19 mouse cellular contexts compared by ENCODE assay signal in the genomic region with DNA sequence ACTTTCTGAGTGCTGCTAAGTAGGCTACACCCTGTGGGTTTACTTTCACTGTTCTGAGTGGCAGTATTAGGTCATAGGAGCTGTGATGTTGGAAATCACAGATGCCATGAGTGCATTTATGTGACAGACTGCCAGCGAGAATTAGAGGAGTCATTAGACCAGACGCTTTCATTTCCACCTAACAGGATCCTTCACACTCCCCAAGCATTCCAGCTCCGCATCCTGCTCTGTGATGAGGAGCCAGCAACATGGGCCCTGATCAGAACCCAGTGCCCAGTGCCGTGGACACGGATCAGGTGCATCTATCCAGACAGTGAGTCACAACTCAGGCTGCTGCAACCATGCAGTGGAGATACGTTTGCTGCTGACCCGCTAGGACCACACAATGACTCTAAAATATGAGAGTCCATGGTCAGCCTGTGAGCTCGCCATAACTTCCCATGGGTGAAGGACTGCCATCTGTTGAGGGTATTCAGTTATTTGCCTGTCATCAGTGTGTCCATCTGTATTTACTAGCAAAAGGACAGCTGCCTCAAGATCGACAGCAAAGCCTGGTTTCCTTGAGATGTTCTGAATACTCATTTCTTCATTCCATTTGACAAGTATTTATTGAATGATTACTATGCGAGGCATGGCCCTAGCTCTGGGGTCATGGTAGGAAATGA.
A peak's percentile ranks its signal among the peaks of the same experiment; 100 is the strongest.
DNase-seq lines count a peak whose midpoint lies in the region; ATAC-seq and TF ChIP-seq lines count a peak whose summit lies in the region.
"Had no signal": no experiment of that assay in that cellular context is flagged by ENCODE, and none has a peak within 500 bp of the region (broad histone marks: within the 10 kb centered on the region; RNA-seq: fewer than 3 reads in every experiment).

No protein-coding gene starts in this region.

- H3K4me1 ChIP-seq in cerebellum, adult 2 months (ENCODE audit: control insufficient read depth, insufficient read depth, low read length): peaks cover 35% of the 10 kb centered on the region
- H3K4me1 ChIP-seq in hindbrain, embryonic 13.5 days (replicated peaks): peaks cover 56% of the 10 kb centered on the region
- peaks cover 21% of the 10 kb centered on the region for H3K4me1 ChIP-seq in hindbrain, embryonic 12.5 days

- TF ChIP-seq POLR2A in cerebellum, adult 2 months (IDR thresholded peaks at IDR 0.05; ENCODE audit: borderline replicate concordance, insufficient read depth, low read length): no peak
- no peak for TF ChIP-seq POLR2A in myocyte (IDR thresholded peaks at IDR 0.05; ENCODE audit: insufficient read length, low read depth)

- H3K36me3 ChIP-seq in hindbrain, embryonic 13.5 days: no peaks in the 10 kb centered on the region
- H3K36me3 ChIP-seq in hindbrain, embryonic 12.5 days: no peaks in the 10 kb centered on the region
- no peaks in the 10 kb centered on the region for H3K36me3 ChIP-seq in myocyte (ENCODE audit: control insufficient read depth, insufficient read depth)
- H3K36me3 ChIP-seq: G1E; limb, embryonic 13.5 days had no signal

- H3K4me2 ChIP-seq in hindbrain, embryonic 13.5 days: no peak overlapping the region
- H3K4me2 ChIP-seq in hindbrain, embryonic 12.5 days (replicated peaks): no peak overlapping the region
- H3K4me2 ChIP-seq in myocyte (ENCODE audit: low read depth): peak overlapping the region; percentile 16
- H3K4me2 ChIP-seq: limb, embryonic 13.5 days had no signal

- peak; percentile 40 to 57 for DNase-seq in cerebellum, adult 2 months
- DNase-seq in cerebellum, adult 11 months: no peak
- DNase-seq in lung, postnatal 36 days: peak; percentile 26
- no peak for DNase-seq in lung, postnatal 10 days
- DNase-seq in left cerebral cortex, adult 18-20 months (ENCODE audit: low spot score in 2 of 2): no peak
- DNase-seq: gastrocnemius, postnatal 14 days; heart, adult 2 months; heart, postnatal 36 days; kidney, postnatal 36 days; layer of hippocampus, adult 9-11 months; thymus, postnatal 14 days had no signal

- no peak overlapping the region for H3K27ac ChIP-seq in cerebellum, adult 2 months (ENCODE audit: insufficient read depth, low read length)
- H3K27ac ChIP-seq in hindbrain, embryonic 13.5 days: peak overlapping the region; percentile 36; the same call in 1 of the 2 replicates
- H3K27ac ChIP-seq in hindbrain, embryonic 12.5 days: no peak overlapping the region
- H3K27ac ChIP-seq: heart, adult 2 months; limb, embryonic 13.5 days; liver, embryonic 14.5 days had no signal

- TF ChIP-seq CTCF in cerebellum, adult 2 months (IDR thresholded peaks at IDR 0.05; ENCODE audit: borderline replicate concordance, insufficient read depth, low read depth, low read length): no peak

- no peaks in the 10 kb centered on the region for H3K9me3 ChIP-seq in hindbrain, embryonic 13.5 days
- H3K9me3 ChIP-seq in hindbrain, embryonic 12.5 days (replicated peaks): no peaks in the 10 kb centered on the region
- H3K9me3 ChIP-seq: limb, embryonic 13.5 days had no signal

- H3K27me3 ChIP-seq in cerebellum, adult 2 months (ENCODE audit: control insufficient read depth, insufficient read depth, low read length): no peaks in the 10 kb centered on the region
- H3K27me3 ChIP-seq in hindbrain, embryonic 13.5 days: no peaks in the 10 kb centered on the region
- peaks cover 3% of the 10 kb centered on the region; the same call in 1 of the 2 replicates for H3K27me3 ChIP-seq in hindbrain, embryonic 12.5 days
- H3K27me3 ChIP-seq in myocyte (ENCODE audit: control insufficient read depth, insufficient read depth, insufficient read length): no peaks in the 10 kb centered on the region
- H3K27me3 ChIP-seq: limb, embryonic 13.5 days had no signal

- no peak overlapping the region for H3ac ChIP-seq in myocyte (ENCODE audit: control insufficient read depth, insufficient read length)

- no peak overlapping the region for H3K4me3 ChIP-seq in cerebellum, adult 2 months (replicated peaks; ENCODE audit: insufficient read depth, low read depth, low read length)
- H3K4me3 ChIP-seq in hindbrain, embryonic 13.5 days: no peak overlapping the region
- no peak overlapping the region for H3K4me3 ChIP-seq in hindbrain, embryonic 12.5 days
- H3K4me3 ChIP-seq in myocyte: no peak overlapping the region
- H3K4me3 ChIP-seq: heart, adult 2 months; limb, embryonic 13.5 days had no signal

- ATAC-seq in hindbrain, embryonic 13.5 days (ENCODE audit: low FRiP score): no peak
- no peak for ATAC-seq in hindbrain, embryonic 12.5 days (ENCODE audit: low FRiP score)
- ATAC-seq: intestine, embryonic 16.5 days; midbrain, embryonic 16.5 days had no signal

- peaks cover 20% of the 10 kb centered on the region for H3K79me2 ChIP-seq in myocyte (ENCODE audit: control insufficient read depth, insufficient read depth)

- WGBS in cerebellum, adult 2 months: 38% methylated on average over 10 of the region's 10 CpGs
- 82% methylated on average over 10 of the region's 10 CpGs for WGBS in hindbrain, embryonic 13.5 days
- WGBS in hindbrain, embryonic 12.5 days: 82% methylated on average over 10 of the region's 10 CpGs

- no peak overlapping the region for H3K9ac ChIP-seq in hindbrain, embryonic 13.5 days
- H3K9ac ChIP-seq in hindbrain, embryonic 12.5 days: no peak overlapping the region
- H3K9ac ChIP-seq: limb, embryonic 13.5 days; liver, embryonic 14.5 days had no signal

TF ChIP-seq in myocyte, 11 proteins besides CTCF, POLR2A, EP300 and RAD21:
- TF ChIP-seq TCF3 (IDR thresholded peaks at IDR 0.05; ENCODE audit: insufficient read length, low read depth) (no peak), USF1 (IDR thresholded peaks at IDR 0.05; ENCODE audit: low read depth) (no peak), MYOG (IDR thresholded peaks at IDR 0.05; ENCODE audit: control insufficient read depth in 1 of 3, insufficient read depth in 1 of 3, insufficient read length in 2 of 3, low read depth in 2 of 3) (peak; percentile 9 to 76 (median 72)), SRF (IDR thresholded peaks at IDR 0.05; ENCODE audit: control insufficient read depth, insufficient read length, low read depth) (no peak), MAX (IDR thresholded peaks at IDR 0.05; ENCODE audit: low read depth) (no peak), E2F4 (IDR thresholded peaks at IDR 0.05; ENCODE audit: insufficient read depth) (no peak), POLR2AphosphoS2 (IDR thresholded peaks at IDR 0.05; ENCODE audit: insufficient read length, low read depth) (no peak), TCF12 (IDR thresholded peaks at IDR 0.05; ENCODE audit: insufficient read depth, poor library complexity, severe bottlenecking) (peak; percentile 40), MYOD1 (IDR thresholded peaks at IDR 0.05; ENCODE audit: control insufficient read depth in 1 of 3, insufficient read length in 2 of 3, low read depth in 2 of 3) (peak; percentile 32 to 82 (median 81)), CEBPB (IDR thresholded peaks at IDR 0.05; ENCODE audit: insufficient read depth, poor library complexity, severe bottlenecking) (no peak)

Comparison
In these comparisons a context has a peak if more than half of its experiments do, and no peak if none do; other contexts are left out.
1. DNase-seq: peak in cerebellum, adult 2 months (2 of 2) and lung, postnatal 36 days (single experiment); none in cerebellum, adult 11 months (single experiment), lung, postnatal 10 days (single experiment) and left cerebral cortex, adult 18-20 months (0 of 2).